Mouse (Mus musculus) E14TG2a.4 (cell line): ENCODE measurements around the gene Ino80.

Source experiments
- H3K27me3 ChIP-seq: 2 replicates; pipeline ENCODE4 v1.6.1; 2014; ENCODE audit warnings: low read length, control low read depth; ENCODE audit not compliant: insufficient read depth
- H3K36me3 ChIP-seq: 2 replicates; pipeline ENCODE4 v1.6.1; 2014; ENCODE audit warnings: low read length, control low read depth; ENCODE audit not compliant: insufficient read depth
- H3K4me1 ChIP-seq: replicated peaks from 2 replicates; pipeline ENCODE4 v1.6.1; 2014; ENCODE audit warnings: low read depth, low read length, control low read depth
- H3K4me3 ChIP-seq: replicated peaks from 2 replicates; pipeline ENCODE4 v1.5.1; 2014; ENCODE audit warnings: mild to moderate bottlenecking, low read length
- H3K9me3 ChIP-seq: 2 replicates; pipeline ENCODE4 v1.6.1; 2014; ENCODE audit warnings: low read length, control low read depth
- CTCF ChIP-seq: conservative IDR thresholded peaks from 2 replicates; pipeline ENCODE4 v1.5.1; 2014; ENCODE audit warnings: low read length
- NANOG ChIP-seq: IDR thresholded peaks from 2 replicates; pipeline ENCODE4 v1.6.1; 2014; ENCODE audit warnings: borderline replicate concordance, low read length, mixed read lengths
- POU5F1 ChIP-seq: IDR thresholded peaks from 2 replicates; pipeline ENCODE4 v1.6.1; 2014; ENCODE audit warnings: low read length, borderline replicate concordance

Gene Ino80

DNA sequence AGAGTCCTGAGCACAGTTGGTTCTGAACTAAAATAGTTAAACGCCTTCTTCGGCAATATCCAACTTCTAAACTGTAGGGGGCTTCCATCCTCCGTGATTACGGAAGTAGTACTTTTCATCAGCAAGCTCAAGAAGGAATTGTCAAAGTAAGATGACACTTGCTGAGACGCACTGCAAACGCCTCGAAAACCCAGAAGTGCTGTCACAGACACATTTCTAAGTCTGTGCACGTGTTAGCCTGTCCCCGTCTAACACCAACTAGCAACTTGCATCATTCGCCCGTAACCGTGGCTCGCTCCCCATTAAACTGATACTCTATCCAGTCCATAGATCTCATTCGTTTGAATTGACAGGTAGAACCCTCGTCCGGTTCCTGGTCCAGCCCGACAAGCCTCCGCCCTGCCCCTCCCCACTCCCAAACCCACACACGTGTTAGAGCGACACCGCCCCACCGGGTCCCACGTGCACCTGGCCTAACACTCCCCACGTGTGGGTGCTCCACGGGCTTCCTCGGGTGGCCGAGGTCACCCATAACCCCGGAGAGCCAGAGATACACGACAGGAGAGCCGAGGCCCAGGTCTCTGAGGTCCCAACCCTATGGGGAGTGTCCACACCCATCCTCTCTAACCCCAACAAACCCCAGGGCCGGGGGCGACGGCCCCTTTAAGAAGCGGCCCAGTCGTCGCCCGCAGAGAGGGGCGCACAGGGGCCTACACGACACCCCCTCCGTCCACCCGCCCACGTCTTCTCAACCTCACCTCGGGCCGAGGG lies 681 bp downstream of the Ino80 start:
- Histone ChIP-seq H3K27me3 (no peaks in the 10 kb centered on the region), H3K9me3 (no peaks in the 10 kb centered on the region), H3K4me1 (peaks cover 55% of the 10 kb centered on the region), H3K4me3 (peak overlapping the region; percentile 94), H3K36me3 (peaks cover 46% of the 10 kb centered on the region)
- TF ChIP-seq NANOG (no peak), CTCF (no peak), POU5F1 (no peak)

DNA sequence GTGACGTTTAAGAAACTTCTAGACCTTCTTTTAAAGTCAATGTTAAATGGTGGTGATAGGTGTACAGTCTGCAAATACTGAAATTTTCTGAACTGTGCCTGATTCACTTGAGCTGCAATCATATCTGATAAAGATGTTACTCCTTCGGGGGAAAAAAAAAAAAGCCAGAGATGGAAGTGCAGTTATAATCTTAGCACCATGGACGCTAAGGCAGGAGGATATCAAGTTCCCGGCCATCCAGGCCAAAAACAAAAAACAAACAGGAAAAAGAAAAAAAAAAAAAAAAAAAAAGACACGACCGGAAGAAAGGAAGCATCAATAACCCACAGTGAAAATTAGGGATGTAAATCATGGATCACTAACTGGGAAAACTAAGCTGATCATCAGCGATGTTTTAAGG lies 1.3 kb downstream of the Ino80 start:
- no peak for TF ChIP-seq NANOG
- no peak for TF ChIP-seq POU5F1
- TF ChIP-seq CTCF = no peak
- H3K9me3 ChIP-seq = no peaks in the 10 kb centered on the region
- H3K27me3 ChIP-seq = no peaks in the 10 kb centered on the region
- H3K4me1 ChIP-seq = peaks cover 59% of the 10 kb centered on the region
- peaks cover 49% of the 10 kb centered on the region for H3K36me3 ChIP-seq
- H3K4me3 ChIP-seq = peak overlapping the region; percentile 94

DNA sequence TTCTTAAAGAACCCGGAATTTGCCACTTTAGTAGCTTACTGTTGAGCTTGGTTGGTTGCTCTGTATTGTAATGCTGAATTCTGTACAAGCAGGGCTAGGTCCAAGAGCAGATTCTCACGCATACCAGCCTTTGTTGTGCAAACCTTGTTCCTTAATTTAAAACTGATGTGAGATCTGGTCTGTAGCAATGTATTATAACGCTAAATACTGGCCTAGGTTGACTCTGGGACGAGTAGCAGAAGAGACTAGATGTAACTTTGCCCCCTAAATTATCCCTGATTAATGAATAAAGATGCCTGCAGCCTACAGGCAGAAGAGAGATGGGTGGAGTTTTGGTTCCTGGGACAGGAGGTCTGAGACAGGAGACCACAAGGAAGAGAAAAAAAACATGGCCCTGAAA lies 13.5 kb downstream of the Ino80 start:
- H3K27me3 ChIP-seq = no peaks in the 10 kb centered on the region
- no peaks in the 10 kb centered on the region for H3K9me3 ChIP-seq
- peaks cover 81% of the 10 kb centered on the region for H3K4me1 ChIP-seq
- peaks cover 21% of the 10 kb centered on the region; the same call in 1 of the 2 replicates for H3K36me3 ChIP-seq
- TF ChIP-seq POU5F1 (peak; percentile 80), CTCF (no peak), NANOG (peak; percentile 73)
- 0 out of 2 replicates have a peak overlapping the region, but pooled peaks have one; percentile 1 for H3K4me3 ChIP-seq

DNA sequence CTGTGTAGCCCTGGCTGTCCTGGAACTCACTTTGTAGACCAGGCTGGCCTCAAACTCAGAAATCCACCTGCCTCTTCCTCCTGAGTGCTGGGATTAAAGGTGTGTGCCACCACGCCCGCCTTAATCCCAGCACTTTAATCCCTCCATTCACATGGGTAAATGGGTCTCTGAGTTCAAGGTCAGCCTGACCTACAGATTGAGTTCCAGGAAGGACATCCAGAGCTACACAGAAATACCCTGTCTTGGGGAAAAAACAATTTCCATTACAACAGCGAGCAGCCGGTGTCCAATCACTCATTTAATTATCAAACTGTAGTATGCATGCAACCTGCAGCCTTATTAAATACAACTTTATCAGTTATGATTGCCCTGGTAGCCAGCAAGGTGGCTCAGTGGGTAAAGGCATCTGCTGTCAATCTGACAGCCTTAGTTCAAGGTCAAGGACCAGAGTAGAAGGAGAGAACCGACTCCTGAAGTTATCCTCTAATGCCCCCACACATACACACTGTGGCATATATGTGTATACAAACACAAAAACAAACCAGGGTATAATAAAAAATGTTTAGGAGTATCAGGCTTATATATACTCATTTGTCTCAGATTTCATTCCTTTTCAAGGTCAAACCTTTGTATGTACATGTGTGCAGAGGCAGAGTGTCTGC lies 14.2 kb downstream of the Ino80 start:
- TF ChIP-seq CTCF (no peak), NANOG (peak; percentile 51)
- Histone ChIP-seq H3K4me1 (peaks cover 74% of the 10 kb centered on the region), H3K36me3 (peaks cover 23% of the 10 kb centered on the region), H3K27me3 (no peaks in the 10 kb centered on the region), H3K9me3 (no peaks in the 10 kb centered on the region), H3K4me3 (no peak overlapping the region)

DNA sequence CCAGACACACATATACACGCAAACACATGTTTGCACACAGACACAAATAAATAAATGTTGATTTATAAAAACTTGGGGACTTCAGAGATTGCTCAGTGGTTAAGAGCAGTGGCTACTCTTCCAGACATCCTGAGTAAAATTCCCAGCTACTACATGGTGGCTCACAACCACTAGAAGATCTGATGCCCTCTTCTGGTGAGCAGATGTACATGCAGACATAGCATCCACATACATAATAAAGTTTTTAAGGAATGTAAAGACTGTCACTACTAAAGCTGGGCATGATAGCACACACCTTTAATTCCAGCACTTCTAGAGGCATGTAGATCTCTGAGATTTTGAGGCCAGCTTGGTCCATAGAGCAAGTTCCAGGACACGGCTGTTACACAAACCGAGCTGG lies 16.5 kb downstream of the Ino80 start:
- Histone ChIP-seq H3K4me3 (peak overlapping the region; percentile 64), H3K36me3 (peaks cover 26% of the 10 kb centered on the region), H3K4me1 (peaks cover 58% of the 10 kb centered on the region), H3K27me3 (no peaks in the 10 kb centered on the region), H3K9me3 (no peaks in the 10 kb centered on the region)
- TF ChIP-seq CTCF (peak; percentile 59), NANOG (no peak), POU5F1 (no peak)

DNA sequence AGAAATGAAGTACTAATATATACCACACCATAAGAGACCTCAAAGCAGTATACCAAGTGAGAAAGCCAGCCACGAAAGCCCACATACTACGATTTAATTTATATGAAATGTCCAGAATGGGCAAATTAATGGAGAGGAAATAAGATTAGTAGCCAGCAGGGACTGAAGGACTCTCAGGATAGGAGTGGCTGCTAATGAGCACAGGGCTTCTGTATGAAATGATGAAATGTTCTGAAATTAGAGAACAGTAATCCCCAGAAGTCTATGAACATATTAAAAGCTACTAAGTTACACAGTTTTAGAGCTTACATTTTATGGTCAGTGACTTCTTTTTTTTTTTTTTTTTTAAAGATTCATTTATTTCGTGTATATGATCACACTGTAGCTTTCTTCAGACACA lies 22.9 kb downstream of the Ino80 start:
- Histone ChIP-seq H3K36me3 (peaks cover 80% of the 10 kb centered on the region), H3K9me3 (no peaks in the 10 kb centered on the region), H3K4me1 (peaks cover 9% of the 10 kb centered on the region; the same call in 1 of the 2 replicates), H3K4me3 (no peak overlapping the region), H3K27me3 (no peaks in the 10 kb centered on the region)
- TF ChIP-seq CTCF (no peak), POU5F1 (no peak), NANOG (no peak)

DNA sequence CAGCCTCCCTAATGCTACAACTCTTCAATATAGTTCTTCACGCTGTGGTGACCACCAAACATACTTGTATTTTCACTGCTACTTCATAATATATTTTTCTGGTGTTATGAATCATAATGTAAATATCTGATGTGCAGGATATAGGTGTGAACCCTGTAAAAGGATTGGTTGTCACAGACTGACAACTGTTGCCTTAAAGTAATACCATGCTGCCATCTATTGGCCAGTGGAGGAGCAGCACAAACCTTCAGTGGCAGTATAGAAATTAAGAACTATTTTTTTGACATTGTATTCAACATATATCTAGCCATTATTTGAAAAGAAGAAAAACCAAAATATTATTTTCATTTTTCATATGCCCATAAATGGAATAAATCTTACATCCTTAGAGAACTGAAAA lies 40.5 kb downstream of the Ino80 start:
- H3K4me3 ChIP-seq = no peak overlapping the region
- H3K36me3 ChIP-seq = peaks cover 78% of the 10 kb centered on the region
- no peaks in the 10 kb centered on the region for H3K27me3 ChIP-seq
- TF ChIP-seq NANOG (no peak), CTCF (peak; percentile 67)
- no peaks in the 10 kb centered on the region for H3K9me3 ChIP-seq
- H3K4me1 ChIP-seq = no peaks in the 10 kb centered on the region

DNA sequence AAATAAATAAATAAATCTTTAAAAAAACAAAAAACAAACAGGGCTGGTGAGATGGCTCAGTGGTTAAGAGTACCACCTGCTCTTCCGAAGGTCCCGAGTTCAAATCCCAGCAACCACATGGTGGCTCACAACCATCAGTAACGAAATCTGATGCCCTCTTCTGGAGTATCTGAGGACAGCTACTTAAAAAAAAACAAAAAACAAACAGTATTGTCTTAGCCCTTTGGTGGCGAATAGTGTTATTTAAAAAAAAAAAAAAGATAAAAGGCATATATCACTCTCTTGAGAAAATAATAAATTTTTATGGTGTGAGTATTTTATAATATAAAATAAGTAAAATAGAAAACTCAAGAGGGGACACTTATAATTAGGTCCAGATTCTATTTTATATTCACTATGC lies 41.0 kb downstream of the Ino80 start:
- H3K4me1 ChIP-seq = no peaks in the 10 kb centered on the region
- peaks cover 78% of the 10 kb centered on the region for H3K36me3 ChIP-seq
- H3K4me3 ChIP-seq = no peak overlapping the region
- no peaks in the 10 kb centered on the region for H3K27me3 ChIP-seq
- H3K9me3 ChIP-seq = no peaks in the 10 kb centered on the region
- TF ChIP-seq CTCF (no peak), NANOG (no peak), POU5F1 (no peak)

DNA sequence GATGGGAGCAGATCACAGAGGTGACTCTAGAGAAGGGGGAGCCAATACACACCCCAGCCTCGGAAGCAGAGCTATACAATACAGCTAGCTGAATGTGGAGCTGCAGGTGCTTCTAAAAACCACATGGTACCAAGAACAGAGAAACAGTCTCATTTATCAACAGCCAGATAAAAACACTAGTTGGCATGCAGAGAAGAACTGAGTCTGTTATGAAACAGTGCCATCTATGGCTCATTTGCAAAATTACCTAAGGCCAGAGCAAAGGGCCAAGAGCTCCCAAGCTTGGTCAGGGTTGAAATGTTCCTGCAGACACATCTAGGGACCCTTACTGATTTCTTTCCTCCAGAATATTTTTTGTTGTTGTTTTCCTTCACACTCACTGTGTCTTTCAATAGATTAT lies 63.7 kb downstream of the Ino80 start:
- H3K36me3 ChIP-seq = peaks cover 100% of the 10 kb centered on the region
- H3K4me1 ChIP-seq = no peaks in the 10 kb centered on the region
- no peaks in the 10 kb centered on the region for H3K27me3 ChIP-seq
- TF ChIP-seq NANOG (no peak), CTCF (peak; percentile 49)
- no peaks in the 10 kb centered on the region for H3K9me3 ChIP-seq
- no peak overlapping the region for H3K4me3 ChIP-seq
